Mouse (Mus musculus): ENCODE data around the gene Adgrg1.
A peak's percentile ranks its signal among the peaks of the same experiment; 100 is the strongest.

The Adgrg1 gene

GRCm38 (mm10) chr8:94974467-94975165, at the start of gene Adgrg1:
TSS of gene Adgrg1 (plus strand) at chr8:94974751.
- DNase-seq: peak; percentile 47 to 70

DNA sequence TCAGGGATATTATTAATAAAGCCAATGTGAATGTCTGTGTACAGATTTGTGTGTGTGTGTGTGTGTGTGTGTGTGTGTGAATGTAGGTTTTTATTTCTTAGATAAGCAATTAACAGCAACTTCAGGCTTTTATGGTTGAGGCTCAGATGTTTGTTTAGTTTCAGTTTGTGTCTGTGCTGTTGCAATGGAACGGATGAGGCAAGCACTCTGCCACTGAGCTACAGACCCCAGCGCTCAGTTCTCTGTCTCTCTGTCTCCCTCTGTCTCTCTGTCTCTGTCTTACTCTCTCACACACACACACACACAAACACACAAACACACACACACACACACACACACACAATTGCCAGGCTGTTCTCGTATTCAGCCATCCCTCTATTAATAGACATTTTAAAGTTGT, 46.3 kb upstream of the Adgrg1 start:
- DNase-seq: no peak

DNA sequence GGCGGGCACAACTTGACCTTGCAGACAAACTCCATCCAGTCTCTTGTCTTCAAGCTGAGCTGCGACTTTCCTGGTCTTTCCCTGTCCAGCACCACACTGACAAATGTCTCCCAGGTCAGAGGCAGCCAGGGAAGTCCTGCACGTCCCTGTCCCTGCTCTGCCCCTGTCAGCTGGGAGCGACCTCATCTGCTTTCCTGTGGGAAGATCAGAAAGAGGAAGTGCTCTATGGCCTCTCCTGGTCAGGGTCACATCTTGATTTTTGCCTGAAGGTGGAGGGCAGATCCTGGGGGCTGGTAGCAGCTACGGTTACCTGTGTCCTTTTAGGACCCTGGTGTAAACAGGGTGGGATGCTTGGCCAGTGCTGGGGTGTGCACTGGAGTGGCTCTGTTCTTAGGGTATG, 40.6 kb upstream of the Adgrg1 start:
- DNase-seq: no peak

- no peak for DNase-seq
Measured at GRCm38 (mm10) chr8:94935172-94935571, 39.4 kb upstream of the Adgrg1 start.

GRCm38 (mm10) chr8:94942566-94942965, 32.0 kb upstream of the Adgrg1 start:
- DNase-seq: peak; percentile 51 to 78

- no peak for DNase-seq
Measured at GRCm38 (mm10) chr8:94945185-94945584, 29.4 kb upstream of the Adgrg1 start.

GRCm38 (mm10) chr8:94948421-94948820, 26.1 kb upstream of the Adgrg1 start:
- DNase-seq: no peak

GRCm38 (mm10) chr8:94949010-94949409, 25.5 kb upstream of the Adgrg1 start:
- DNase-seq: no peak

- peak; percentile 71 to 84 for DNase-seq
Measured at GRCm38 (mm10) chr8:94950046-94950445, 24.5 kb upstream of the Adgrg1 start.

GRCm38 (mm10) chr8:94950458-94950857, 24.1 kb upstream of the Adgrg1 start:
- DNase-seq: no peak

DNA sequence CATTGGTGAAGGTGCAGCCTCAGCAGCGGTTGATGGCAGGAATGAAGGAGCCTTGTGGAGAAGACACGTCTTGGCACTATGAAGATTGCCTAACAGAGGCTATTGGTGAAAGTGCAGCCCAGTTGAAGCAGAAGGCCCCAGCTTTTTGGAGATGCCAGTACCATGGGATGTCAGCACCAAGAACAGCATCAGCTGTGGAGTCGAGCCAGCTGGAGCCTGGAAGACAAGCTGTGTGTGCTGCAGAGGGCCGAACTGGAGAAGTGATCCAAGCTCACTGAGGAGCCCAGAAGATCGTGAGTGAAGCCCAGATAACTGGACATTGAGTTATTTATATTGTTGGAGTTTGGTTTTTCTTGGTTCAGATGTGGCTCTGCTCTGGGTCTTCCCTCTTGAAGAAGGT, 22.5 kb upstream of the Adgrg1 start:
- no peak for DNase-seq

- DNase-seq: no peak
Measured at GRCm38 (mm10) chr8:94953624-94954367, 20.8 kb upstream of the Adgrg1 start.

DNA sequence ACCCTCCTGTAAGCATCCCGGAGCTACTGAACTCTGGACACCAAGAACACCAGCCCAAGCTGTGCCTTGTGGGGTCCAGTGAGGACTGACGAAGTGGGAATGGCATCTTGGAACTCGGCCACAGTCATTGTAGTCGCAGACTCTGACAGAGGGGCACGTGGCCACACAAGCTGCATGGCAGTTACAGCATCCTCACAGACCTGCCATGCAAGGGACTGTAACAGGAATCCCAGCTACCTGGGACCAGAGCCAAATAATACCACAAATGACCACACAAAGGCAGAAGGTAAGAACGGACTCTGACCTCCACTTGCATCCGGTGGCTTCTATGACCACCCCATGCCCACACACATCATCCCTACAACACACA, 20.2 kb upstream of the Adgrg1 start:
- DNase-seq: peak; percentile 64 to 75

DNA sequence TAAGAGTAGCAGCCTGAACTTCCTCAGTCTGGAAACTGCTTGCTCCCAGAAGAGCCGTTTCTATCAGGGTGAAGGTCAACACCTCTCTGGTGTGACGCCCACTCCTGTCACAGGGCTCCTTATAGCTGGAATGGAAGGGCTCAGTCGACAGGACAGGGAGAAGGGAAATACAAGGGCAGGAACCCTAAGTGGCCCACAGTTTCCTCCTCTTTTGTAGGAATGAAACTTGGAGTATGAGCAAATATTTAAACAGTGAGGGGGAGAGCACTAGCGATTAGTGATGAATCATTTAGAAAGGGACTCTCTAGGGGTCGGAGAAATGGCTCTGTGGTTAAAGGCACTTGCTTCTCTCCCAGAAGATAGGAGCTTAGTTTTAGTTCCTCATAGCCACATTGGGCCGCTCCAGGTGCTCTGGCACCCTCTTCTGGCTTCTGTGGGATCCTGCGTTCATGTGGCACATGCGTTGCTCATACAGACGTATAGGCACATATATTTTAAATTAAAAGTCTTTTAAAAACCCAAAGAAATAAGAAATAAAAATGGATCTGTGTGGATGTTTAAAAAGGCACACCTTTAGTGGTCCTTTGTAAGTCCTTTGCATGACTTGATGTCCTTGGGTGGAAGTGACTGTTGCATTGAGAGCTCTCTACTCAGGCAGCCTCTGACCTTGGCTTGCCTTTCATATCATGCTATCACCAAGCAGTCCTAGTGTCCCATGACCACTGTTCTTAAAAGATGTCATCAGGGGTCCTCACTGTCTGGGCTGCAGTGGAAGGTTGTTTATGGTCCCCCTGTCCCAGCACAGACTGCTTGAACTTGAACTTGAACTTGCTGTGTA, 19.4 kb upstream of the Adgrg1 start:
- peak; percentile 76 to 77 for DNase-seq

- DNase-seq: no peak
Measured at GRCm38 (mm10) chr8:94956078-94956574, 18.4 kb upstream of the Adgrg1 start.

DNA sequence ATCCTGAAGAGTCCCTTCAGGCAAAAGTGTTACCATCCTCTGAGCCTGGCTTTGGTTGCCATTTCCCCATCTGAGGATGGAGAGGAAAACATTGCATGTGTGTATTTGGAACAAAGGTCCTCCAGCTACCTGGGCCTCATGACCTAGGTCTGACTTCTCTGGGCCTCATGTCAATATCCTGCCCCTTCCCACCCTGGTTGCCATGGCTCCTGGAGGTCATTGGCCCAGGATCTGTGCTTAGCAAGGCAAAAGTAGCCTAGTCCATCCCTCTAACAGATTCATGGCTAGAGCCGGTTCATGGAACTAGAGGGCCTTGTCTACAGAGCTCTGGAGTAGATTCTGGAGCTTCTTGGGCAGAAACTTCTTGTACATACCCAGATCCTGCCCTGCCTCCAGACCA, 12.3 kb upstream of the Adgrg1 start:
- no peak for DNase-seq

DNA sequence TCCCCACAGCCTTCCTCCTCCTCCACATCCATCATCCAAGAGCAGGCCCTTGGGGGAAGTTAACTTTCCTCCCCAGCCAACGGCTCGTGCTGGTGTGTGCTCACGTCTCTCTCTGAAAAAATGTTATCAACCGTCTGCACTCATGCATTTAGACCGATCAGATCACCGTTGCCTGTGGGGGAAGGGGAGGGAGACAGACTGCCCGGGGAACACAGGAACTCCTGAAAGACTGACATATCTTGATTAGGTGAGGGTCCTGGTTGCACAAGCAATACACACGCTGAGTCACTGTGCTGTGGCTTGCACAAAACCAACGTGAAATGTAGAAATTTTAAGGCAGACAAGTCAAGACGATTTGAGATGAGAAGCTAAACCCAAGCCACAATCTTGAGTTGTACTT, 9.7 kb upstream of the Adgrg1 start:
- DNase-seq: no peak

GRCm38 (mm10) chr8:94966578-94966977, 8.0 kb upstream of the Adgrg1 start:
- peak in 1 of 2 experiments; percentile 61 for DNase-seq

DNA sequence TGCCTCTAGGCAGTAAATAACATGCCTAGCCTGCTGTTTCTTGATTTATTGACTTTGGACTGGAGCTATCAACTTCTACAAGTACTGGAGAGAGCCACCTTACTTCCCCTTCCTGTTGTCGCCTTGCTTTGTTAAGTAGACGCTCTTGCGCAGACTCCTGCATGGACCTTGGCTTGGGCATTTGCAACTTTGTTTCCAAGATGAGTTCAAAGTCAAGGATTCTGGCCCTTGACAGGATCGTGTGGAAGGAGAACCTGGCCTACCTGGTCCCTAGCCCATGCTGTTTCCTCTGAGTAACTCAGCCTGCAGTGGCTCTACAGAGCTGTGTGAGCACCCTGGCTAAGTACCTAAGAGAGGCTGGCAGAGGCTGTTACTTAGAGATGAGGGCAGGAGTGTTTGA, 7.5 kb upstream of the Adgrg1 start:
- peak; percentile 37 to 66 for DNase-seq

DNA sequence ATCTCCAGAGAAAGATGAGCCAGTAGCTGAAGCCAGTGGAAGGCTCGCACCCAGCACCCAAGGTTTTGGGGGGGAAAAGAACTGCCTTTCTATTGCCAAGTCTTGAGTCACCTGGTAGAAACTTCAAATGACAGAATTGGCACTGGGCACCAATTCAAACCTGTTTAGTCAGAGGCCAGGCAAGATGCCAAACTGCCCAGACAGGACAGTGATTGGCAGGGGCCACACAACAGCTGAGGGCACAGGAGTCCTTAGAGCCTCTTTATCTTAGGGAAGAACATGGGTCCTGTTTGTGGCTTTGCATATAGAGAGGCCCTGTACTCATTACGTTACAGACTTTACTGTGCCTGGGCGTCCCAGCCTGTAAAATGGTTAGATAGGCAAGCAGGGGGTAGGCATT, 7.0 kb upstream of the Adgrg1 start:
- peak; percentile 73 to 80 for DNase-seq

- DNase-seq: no peak
Measured at GRCm38 (mm10) chr8:94973270-94973669, 1.3 kb upstream of the Adgrg1 start.

GRCm38 (mm10) chr8:94973786-94974185, 765 bp upstream of the Adgrg1 start:
- no peak for DNase-seq

DNA sequence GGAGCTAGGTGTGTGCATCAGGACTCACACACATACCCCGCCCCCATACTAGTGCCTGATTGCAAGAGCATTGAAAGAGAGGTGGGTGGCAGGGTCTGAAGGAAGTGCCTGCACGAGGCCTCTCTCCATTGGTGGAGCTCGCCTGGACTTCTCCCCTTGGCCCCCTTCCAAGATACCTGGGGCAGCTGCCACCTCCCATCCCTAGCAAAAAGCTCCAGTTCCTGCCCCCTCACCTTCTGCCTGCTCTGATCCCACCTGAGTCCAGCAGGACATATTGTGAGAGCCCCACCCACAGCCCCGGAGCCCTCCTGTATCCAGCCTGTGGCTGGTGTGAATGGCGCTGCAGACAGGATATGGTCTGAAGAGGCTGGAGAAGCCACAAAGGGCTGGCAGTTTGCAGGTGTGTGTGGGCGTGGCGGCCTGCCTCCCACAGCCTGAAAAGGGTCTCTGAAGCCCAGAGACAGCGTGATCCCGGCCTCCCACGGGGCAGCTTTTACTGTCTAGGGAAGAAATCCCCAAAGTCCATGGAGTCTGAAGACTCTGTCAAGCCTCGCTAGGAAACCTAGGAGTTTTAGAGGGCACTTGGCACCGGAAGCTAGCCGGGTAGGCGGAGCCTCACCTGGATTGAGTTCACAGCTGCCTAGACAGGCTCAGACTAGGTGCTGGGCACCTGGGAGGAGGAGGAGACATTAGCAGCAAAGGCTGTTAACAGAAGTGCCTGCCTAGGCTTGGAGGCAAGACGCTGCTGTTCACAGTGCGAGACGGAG, 2.3 kb downstream of the Adgrg1 start:
- DNase-seq: peak; percentile 69 to 83
